Mouse (Mus musculus) cortical plate, adult 2 months (tissue): ENCODE results near the gene Efcab2.

Source experiments
- CTCF ChIP-seq: fragments of 200-500 bp; IDR thresholded peaks from 2 replicates; pipeline ENCODE4 v1.5.1; 2011; ENCODE audit warnings: mild to moderate bottlenecking, control low read depth, low read length; ENCODE audit not compliant: insufficient read depth; ENCODE audit errors: extremely low read depth
- POLR2A ChIP-seq: fragments of 200-500 bp; IDR thresholded peaks from 2 replicates; pipeline ENCODE4 v1.6.1; 2011; ENCODE audit warnings: mild to moderate bottlenecking, low read length, control low read depth; ENCODE audit not compliant: insufficient read depth; ENCODE audit errors: extremely low read depth

DNA sequence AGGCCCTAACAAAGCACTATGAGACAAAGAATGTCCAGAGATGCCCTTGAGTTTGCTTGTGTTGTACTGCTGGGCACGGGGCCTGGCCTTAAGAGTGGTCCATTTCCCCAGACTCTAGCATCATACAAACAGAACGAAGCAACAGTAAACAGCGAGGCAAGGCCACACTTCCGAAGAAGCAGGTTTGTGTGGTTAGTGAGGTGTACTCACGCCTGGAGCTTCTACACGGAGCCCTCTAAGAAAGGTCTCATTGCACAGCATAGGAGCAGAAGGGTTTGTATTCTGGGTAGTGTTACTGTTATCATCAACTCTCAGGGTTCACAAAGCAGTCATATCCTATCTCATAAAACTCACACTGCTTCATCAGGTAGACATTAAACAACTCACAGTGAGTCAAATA is 61.7 kb downstream of the Efcab2 start:
- TF ChIP-seq CTCF (no peak), POLR2A (no peak)
